11 mouse cellular contexts compared by ENCODE assay signal in the genomic region with DNA sequence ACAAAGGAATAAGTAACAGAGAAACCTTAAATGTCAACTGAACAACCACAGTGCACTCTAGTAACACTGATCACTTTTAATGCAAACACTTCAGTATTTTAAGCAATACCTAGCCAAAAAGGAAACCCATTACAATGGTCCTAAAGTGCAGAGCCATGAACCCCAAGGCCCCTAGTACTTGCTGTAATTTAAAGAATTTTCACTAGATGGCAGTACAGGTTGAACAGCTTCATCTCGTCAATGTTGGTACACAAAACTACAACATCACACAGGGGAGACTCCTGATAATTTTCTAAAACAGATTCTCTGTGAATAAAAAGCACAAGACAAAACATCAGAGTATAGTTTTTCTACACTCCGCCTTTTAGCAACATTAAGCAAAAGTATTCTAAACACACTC.
A peak's percentile ranks its signal among the peaks of the same experiment; 100 is the strongest.
DNase-seq lines count a peak whose midpoint lies in the region; ATAC-seq and TF ChIP-seq lines count a peak whose summit lies in the region.
"Had no signal": no experiment of that assay in that cellular context is flagged by ENCODE, and none has a peak within 500 bp of the region (broad histone marks: within the 10 kb centered on the region; RNA-seq: fewer than 3 reads in every experiment).

No protein-coding gene starts in this region.

- peak; percentile 66 for TF ChIP-seq CTCF in left cerebral cortex, adult 2 months (IDR thresholded peaks at IDR 0.05)
- peak; percentile 75 for TF ChIP-seq CTCF in midbrain, postnatal 0 days (IDR thresholded peaks at IDR 0.05)

- 27% methylated on average over 2 of the region's 2 CpGs for WGBS in midbrain, postnatal 0 days

- intact Hi-C loops in left cerebral cortex, adult 2 months (cut with DNase I): loop anchor here (1.0 to 2.0 kb wide), 2 partner anchors 160 to 277 kb away; no protein-coding TSS in a partner anchor
- intact Hi-C loops in left cerebral cortex, postnatal 4 days (cut with DNase I): loop anchor here (10.0 kb wide), 2 partner anchors 149 to 269 kb away; a partner anchor contains a TSS

- no peaks in the 10 kb centered on the region for H3K36me3 ChIP-seq in midbrain, postnatal 0 days (ENCODE audit: insufficient read depth, low read length)
- H3K36me3 ChIP-seq: embryonic facial prominence, embryonic 13.5 days had no signal

- H3K4me3 ChIP-seq in left cerebral cortex, adult 2 months: no peak overlapping the region
- no peak overlapping the region for H3K4me3 ChIP-seq in midbrain, postnatal 0 days (ENCODE audit: low read depth, low read length)
- H3K4me3 ChIP-seq: embryonic facial prominence, embryonic 13.5 days had no signal

- no peak overlapping the region for H3K27ac ChIP-seq in left cerebral cortex, adult 2 months
- H3K27ac ChIP-seq in midbrain, postnatal 0 days (ENCODE audit: low read depth, low read length): no peak overlapping the region
- H3K27ac ChIP-seq: embryonic facial prominence, embryonic 13.5 days had no signal

- no peaks in the 10 kb centered on the region for H3K4me1 ChIP-seq in midbrain, postnatal 0 days (ENCODE audit: insufficient read depth, low read length)
- H3K4me1 ChIP-seq: embryonic facial prominence, embryonic 13.5 days had no signal

- H3K9ac ChIP-seq in midbrain, postnatal 0 days (replicated peaks; ENCODE audit: low read length, poor library complexity, severe bottlenecking): no peak overlapping the region
- H3K9ac ChIP-seq: embryonic facial prominence, embryonic 13.5 days had no signal

- no peaks in the 10 kb centered on the region for H3K9me3 ChIP-seq in midbrain, postnatal 0 days (ENCODE audit: low read length)
- H3K9me3 ChIP-seq: embryonic facial prominence, embryonic 13.5 days had no signal

- no peak overlapping the region for H3K4me2 ChIP-seq in midbrain, postnatal 0 days (ENCODE audit: low read depth, low read length, poor library complexity, severe bottlenecking)
- H3K4me2 ChIP-seq: embryonic facial prominence, embryonic 13.5 days had no signal

- peak; percentile 17 for DNase-seq in cerebellum, adult 9-10 months
- DNase-seq in cerebellum, adult 18-20 months: no peak
- no peak for DNase-seq in left cerebral cortex, adult 2 months (ENCODE audit: extremely low spot score in 1 of 2, low spot score in 2 of 2)
- no peak for DNase-seq in left cerebral cortex, adult 9 months (ENCODE audit: low spot score in 2 of 2)
- peak; percentile 11 for DNase-seq in brain, adult 2 months (ENCODE audit: low read depth, low spot score)
- peak; percentile 44 for DNase-seq in midbrain, postnatal 0 days (ENCODE audit: low spot score)
- DNase-seq in ovary, adult 18-20 months (ENCODE audit: low spot score): no peak
- DNase-seq in left cerebral cortex, postnatal 4 days: no peak
- DNase-seq: adrenal gland, postnatal 25 days; lung, postnatal 4 days had no signal

- no peaks in the 10 kb centered on the region for H3K27me3 ChIP-seq in midbrain, postnatal 0 days (ENCODE audit: insufficient read depth, low read length)
- H3K27me3 ChIP-seq: embryonic facial prominence, embryonic 13.5 days had no signal

- ATAC-seq in midbrain, postnatal 0 days (ENCODE audit: low FRiP score): no peak

Comparison
In these comparisons a context has a peak if more than half of its experiments do, and no peak if none do; other contexts are left out.
1. DNase-seq: peak in cerebellum, adult 9-10 months (single experiment), brain, adult 2 months (single experiment) and midbrain, postnatal 0 days (single experiment); none in cerebellum, adult 18-20 months (0 of 2), left cerebral cortex, adult 2 months (0 of 2), left cerebral cortex, adult 9 months (0 of 2), ovary, adult 18-20 months (single experiment) and left cerebral cortex, postnatal 4 days (single experiment).